Mouse (Mus musculus): ENCODE data around the gene Rtkn2. TPM values are rescaled to one million over a fixed set of nuclear protein-coding genes. Genes with fewer than 3 reads are reported as not detected.

The Rtkn2 gene
- total RNA-seq, 2 experiments from 2014 or later = 0.35 to 0.53 TPM

GRCm38 (mm10) chr10:68100506-68100905, 121.1 kb downstream of the Rtkn2 start:
- intact Hi-C loops (cut with DNase I) = loop anchor here (5.0 kb wide), 1 partner anchor 177 kb away; the partner anchor contains the start of gene Arid5b
- DNase-seq = no peak

- intact Hi-C loops (cut with DNase I) = loop anchor here (5.0 kb wide), 1 partner anchor 176 kb away; the partner anchor contains the start of gene Arid5b
- no peak for DNase-seq
These were observed 121.9 kb downstream of the Rtkn2 start for GRCm38 (mm10) chr10:68101251-68101650.

- DNase-seq = peak; percentile 67 to 68
- intact Hi-C loops (cut with DNase I) = loop anchor here (5.0 kb wide), 1 partner anchor 175 kb away; the partner anchor contains the start of gene Arid5b
These were observed 123.2 kb downstream of the Rtkn2 start for GRCm38 (mm10) chr10:68102566-68102965.

GRCm38 (mm10) chr10:68103078-68103855, 123.9 kb downstream of the Rtkn2 start:
- no peak for DNase-seq
- intact Hi-C loops (cut with DNase I) = loop anchor here (5.0 kb wide), 1 partner anchor 174 kb away; the partner anchor contains the start of gene Arid5b

GRCm38 (mm10) chr10:68103988-68104387, 124.6 kb downstream of the Rtkn2 start:
- intact Hi-C loops (cut with DNase I) = loop anchor here (5.0 kb wide), 1 partner anchor 173 kb away; the partner anchor contains the start of gene Arid5b
- no peak for DNase-seq

- DNase-seq = no peak
- intact Hi-C loops (cut with DNase I) = loop anchor here (5.0 kb wide), 1 partner anchor 173 kb away; the partner anchor contains the start of gene Arid5b
These were observed 125.1 kb downstream of the Rtkn2 start for GRCm38 (mm10) chr10:68104481-68104880.

GRCm38 (mm10) chr10:68104881-68105781, 125.8 kb downstream of the Rtkn2 start:
- no peak for DNase-seq
- intact Hi-C loops (cut with DNase I) = loop anchor here (5.0 kb wide), 1 partner anchor 172 kb away; the partner anchor contains the start of gene Arid5b

GRCm38 (mm10) chr10:68106351-68106950, 127.1 kb downstream of the Rtkn2 start:
- no peak for DNase-seq
- intact Hi-C loops (cut with DNase I) = loop anchor here (2.0 kb wide), 2 partner anchors 14 to 28 kb away; no protein-coding TSS in a partner anchor

- intact Hi-C loops (cut with DNase I) = loop anchor here (2.0 kb wide), 2 partner anchors 13 to 27 kb away; no protein-coding TSS in a partner anchor
- DNase-seq = no peak
These were observed 128.3 kb downstream of the Rtkn2 start for GRCm38 (mm10) chr10:68107716-68108115.

Other genes with a start within 250 kb of the Rtkn2 start
- under 1 TPM; 0.49 to 0.56 TPM for gene Zfp365, start 66.9 kb upstream of the Rtkn2 start, total RNA-seq (2021)

Data from heart, postnatal 36 days (tissue).